Mouse (Mus musculus): Measurements from ENCODE around the gene Dnali1.

Gene Dnali1

DNA sequence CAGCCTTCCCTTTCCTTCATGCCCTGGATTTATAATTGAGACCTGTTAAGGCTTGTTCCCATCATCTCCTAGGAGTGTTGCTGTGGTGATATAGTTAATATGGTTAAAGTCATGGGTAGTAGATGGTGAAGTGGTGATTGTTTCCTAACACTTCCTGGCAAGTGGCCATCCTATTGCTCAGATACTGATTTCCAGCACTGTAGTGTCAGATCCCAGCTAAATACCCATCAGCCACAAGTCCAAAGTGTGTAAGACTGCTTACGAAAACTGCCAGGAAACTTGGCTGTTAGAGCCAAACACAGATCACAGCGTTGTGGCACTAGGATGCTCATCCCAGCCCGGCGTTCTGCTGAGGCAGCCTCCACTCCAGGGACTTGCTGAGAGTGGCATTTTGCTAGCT lies 31.2 kb downstream of the Dnali1 start:
- DNase-seq (ENCODE audit: low spot score in 2 of 2) = no peak

- DNase-seq (ENCODE audit: low spot score in 2 of 2) = peak; percentile 87 to 94
Measured at GRCm38 (mm10) chr4:125029891-125030614, 35.5 kb downstream of the Dnali1 start.

DNA sequence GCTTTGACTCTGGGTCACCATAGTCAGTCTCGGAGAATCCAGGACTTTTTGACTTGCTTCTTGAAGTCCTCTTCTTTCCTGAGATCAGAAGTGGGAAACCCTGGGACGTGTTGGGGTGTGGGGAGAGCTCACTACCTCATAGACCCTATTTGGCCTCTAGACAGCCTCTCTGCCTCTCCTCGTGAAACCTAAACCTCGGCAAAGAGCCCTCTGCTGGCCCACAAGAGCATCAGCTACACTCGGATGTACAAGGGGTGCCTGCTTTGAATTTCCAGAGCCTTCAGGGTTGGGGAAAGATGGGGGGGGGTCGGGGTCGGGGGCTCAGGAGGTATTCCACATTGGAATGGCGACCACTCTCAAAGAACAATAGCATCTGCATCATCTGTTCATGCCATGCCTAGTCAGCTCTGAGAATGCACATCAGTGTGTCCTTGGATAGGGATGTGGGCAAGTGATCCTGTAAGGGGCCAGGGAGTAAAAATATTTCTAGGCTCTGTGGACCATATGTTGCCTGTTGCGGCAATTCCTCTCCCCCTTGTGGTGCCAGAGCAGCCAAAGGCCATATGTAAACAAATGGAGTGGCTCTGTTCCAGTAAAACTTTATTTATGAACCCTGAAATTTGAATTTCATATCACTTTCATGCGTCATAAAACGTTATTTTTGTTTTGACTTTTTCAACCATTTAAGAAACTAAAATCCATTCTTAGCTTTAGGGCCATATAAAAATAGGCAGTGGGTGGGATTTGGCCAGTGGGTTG lies 44.5 kb downstream of the Dnali1 start:
- no peak for DNase-seq (ENCODE audit: low spot score in 2 of 2)

DNA sequence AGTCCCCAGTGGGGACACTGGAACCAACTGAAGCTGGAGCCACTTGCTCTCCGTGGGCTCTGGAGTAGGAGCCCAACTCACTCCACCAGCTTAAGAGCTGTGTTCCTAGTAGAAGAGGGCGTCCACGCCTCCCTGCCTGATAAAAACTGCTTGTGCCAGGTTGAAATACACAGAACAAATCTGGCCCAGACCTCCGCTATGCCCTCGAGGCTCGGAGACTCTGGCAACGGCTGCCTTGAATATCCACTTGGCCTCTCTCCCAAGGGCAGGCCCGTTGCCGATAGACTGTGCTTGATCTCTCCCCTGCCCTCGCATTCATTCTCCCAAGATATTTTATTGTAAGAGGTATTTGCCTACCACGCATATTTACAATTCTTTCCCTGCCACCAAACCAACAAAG lies 48.1 kb downstream of the Dnali1 start:
- DNase-seq (ENCODE audit: low spot score in 2 of 2) = no peak

- DNase-seq (ENCODE audit: low spot score in 2 of 2) = no peak
Measured at GRCm38 (mm10) chr4:125015806-125016635, 49.5 kb downstream of the Dnali1 start, which contains the start of gene Gnl2. TSS of gene Gnl2 (plus strand) at chr4:125016585.

- no peak for DNase-seq (ENCODE audit: low spot score in 2 of 2)
Measured at GRCm38 (mm10) chr4:125008712-125009111, 56.8 kb downstream of the Dnali1 start.

DNA sequence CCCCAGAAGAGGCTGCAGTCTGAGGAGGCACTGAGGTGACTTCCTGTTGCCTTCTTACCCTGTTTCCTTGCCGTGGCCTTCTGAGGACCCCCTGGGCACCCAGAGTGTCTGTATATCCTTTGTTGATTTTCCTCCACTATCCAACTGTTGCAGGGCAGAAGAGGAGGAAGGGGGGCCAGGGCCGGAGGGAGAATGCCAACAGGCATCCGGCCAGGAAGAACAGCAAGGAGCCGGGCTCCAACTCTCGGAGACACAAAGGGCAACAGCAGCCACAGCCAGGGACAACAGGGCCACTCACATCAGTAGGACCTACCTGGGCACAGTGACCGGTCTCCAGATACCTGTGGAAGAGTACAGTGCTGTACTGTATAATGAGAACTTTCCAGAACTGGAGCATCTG lies 57.3 kb downstream of the Dnali1 start:
- DNase-seq (ENCODE audit: low spot score in 2 of 2) = no peak

DNA sequence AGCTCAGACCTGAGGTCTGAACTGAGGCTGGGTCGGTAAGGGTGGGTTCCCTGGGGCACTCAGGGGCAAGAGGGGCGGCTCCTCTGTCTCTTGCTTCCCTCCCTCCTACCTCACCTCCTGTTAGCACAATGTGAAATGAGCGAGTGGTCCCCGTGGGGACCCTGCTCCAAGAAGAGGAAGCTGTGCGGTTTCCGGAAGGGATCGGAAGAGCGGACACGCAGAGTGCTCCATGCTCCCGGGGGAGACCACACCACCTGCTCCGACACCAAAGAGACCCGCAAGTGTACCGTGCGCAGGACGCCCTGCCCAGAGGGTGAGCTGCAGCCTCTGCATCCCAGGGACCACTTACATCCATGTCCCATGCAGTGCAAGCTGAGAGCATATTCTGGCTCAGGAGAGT lies 58.0 kb downstream of the Dnali1 start:
- DNase-seq (ENCODE audit: low spot score in 2 of 2) = no peak

Measured in spleen, postnatal 4 days (tissue).